Mouse (Mus musculus): ENCODE results near the gene Rnf34. TPM values are rescaled to one million over a fixed set of nuclear protein-coding genes. Genes with fewer than 3 reads are reported as not detected.

The Rnf34 gene
- polyA plus RNA-seq, 1 experiment from 2014 or later = 57.5 TPM

DNA sequence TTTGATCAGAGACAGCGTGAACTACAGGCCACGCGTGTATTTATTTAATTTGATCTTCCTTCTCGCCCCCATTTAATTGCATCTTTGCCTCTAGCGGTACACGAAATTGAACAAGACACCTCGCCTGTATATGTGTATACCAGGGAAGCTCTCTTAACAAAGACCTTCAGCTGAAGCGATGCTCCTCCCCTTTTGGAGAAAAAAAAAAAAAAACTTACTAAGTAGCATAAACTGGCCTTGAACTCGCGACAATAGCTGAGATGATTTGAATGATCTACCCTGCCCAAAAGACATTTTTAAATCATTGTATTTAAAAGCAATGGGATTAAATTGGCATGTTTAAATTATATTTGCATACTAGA is 28.3 kb upstream of the Rnf34 start:
- Histone ChIP-seq H3K27me3 (ENCODE audit: control insufficient read depth, insufficient read depth, low read length) (no peaks in the 10 kb centered on the region), H3K36me3 (ENCODE audit: control insufficient read depth, insufficient read depth, low read length) (peaks cover 17% of the 10 kb centered on the region), H3K4me1 (ENCODE audit: control insufficient read depth, insufficient read depth, low read length) (no peaks in the 10 kb centered on the region; the same call in 1 of the 2 replicates), H3K27ac (replicated peaks; ENCODE audit: low read depth, low read length) (peak overlapping the region; percentile 94; the same call in 1 of the 2 replicates), H3K4me3 (ENCODE audit: low read depth, low read length) (peak overlapping the region; percentile 77), H3K4me2 (ENCODE audit: low read depth, severe bottlenecking) (peak overlapping the region; percentile 56), H3K9ac (ENCODE audit: low read length) (peak overlapping the region; percentile 94), H3K9me3 (ENCODE audit: control insufficient read depth, low read length) (no peaks in the 10 kb centered on the region)
- ATAC-seq (ENCODE audit: insufficient number of reproducible peaks, low FRiP score, low TSS enrichment, low read depth) (peak; percentile 62), DNase-seq (ENCODE audit: low spot score) (no peak)
- WGBS = 0% methylated on average over 10 of the region's 10 CpGs

DNA sequence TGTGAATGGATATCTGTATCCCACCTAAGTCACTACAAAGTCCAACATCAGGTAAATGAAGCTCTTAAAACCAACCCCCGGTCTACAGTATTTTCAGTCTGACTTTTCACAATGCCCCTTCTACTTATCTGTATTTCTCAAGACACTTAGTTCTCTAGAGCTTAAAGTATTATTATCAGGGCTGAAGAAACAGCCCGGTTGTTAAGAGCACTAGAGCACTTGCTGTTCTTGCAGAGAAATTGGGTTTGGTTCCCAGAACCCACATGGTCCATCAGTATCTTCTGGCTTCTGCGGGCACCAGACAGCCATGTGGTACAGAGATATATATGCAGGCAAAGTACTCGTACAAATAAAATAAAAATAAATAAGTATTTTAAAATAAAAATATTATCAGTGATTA is 27.4 kb upstream of the Rnf34 start:
- Histone ChIP-seq H3K9me3 (ENCODE audit: control insufficient read depth, low read length) (no peaks in the 10 kb centered on the region), H3K4me1 (ENCODE audit: control insufficient read depth, insufficient read depth, low read length) (no peaks in the 10 kb centered on the region; the same call in 1 of the 2 replicates), H3K36me3 (ENCODE audit: control insufficient read depth, insufficient read depth, low read length) (peaks cover 12% of the 10 kb centered on the region), H3K27me3 (ENCODE audit: control insufficient read depth, insufficient read depth, low read length) (no peaks in the 10 kb centered on the region), H3K4me3 (ENCODE audit: low read depth, low read length) (no peak overlapping the region), H3K4me2 (ENCODE audit: low read depth, severe bottlenecking) (no peak overlapping the region), H3K27ac (replicated peaks; ENCODE audit: low read depth, low read length) (no peak overlapping the region), H3K9ac (ENCODE audit: low read length) (no peak overlapping the region)
- ATAC-seq (ENCODE audit: insufficient number of reproducible peaks, low FRiP score, low TSS enrichment, low read depth) = no peak
- WGBS = 88% methylated on average over 4 of the region's 4 CpGs
- no peak for DNase-seq (ENCODE audit: low spot score)

DNA sequence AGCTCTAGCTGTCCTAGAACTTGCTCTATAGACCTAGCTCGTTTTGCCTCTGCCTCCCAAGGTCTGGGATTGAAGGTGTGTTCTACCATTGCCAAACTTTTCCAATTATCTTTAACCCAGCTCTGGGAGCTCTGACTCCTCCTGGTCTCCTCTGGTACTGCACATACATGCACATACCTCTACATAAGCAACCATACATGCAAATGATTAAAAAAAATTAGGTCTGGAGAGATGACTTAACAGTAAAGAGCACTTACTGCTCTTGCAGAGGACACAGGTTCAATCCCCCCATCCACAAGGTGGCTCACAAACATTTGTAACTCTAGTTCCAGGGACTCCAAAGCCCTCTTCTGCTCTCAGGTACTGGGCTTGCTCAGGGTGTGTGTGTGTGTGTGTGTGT is 25.9 kb upstream of the Rnf34 start:
- no peaks in the 10 kb centered on the region for H3K9me3 ChIP-seq (ENCODE audit: control insufficient read depth, low read length)
- H3K4me3 ChIP-seq (ENCODE audit: low read depth, low read length) = no peak overlapping the region
- no peaks in the 10 kb centered on the region for H3K27me3 ChIP-seq (ENCODE audit: control insufficient read depth, insufficient read depth, low read length)
- ATAC-seq (ENCODE audit: insufficient number of reproducible peaks, low FRiP score, low TSS enrichment, low read depth) = no peak
- no peaks in the 10 kb centered on the region for H3K36me3 ChIP-seq (ENCODE audit: control insufficient read depth, insufficient read depth, low read length)
- WGBS = 75% methylated on average over 1 of the region's 1 CpGs
- H3K4me1 ChIP-seq (ENCODE audit: control insufficient read depth, insufficient read depth, low read length) = no peaks in the 10 kb centered on the region; the same call in 1 of the 2 replicates
- H3K4me2 ChIP-seq (ENCODE audit: low read depth, severe bottlenecking) = no peak overlapping the region
- no peak for DNase-seq (ENCODE audit: low spot score)
- H3K27ac ChIP-seq (replicated peaks; ENCODE audit: low read depth, low read length) = no peak overlapping the region
- no peak overlapping the region for H3K9ac ChIP-seq (ENCODE audit: low read length)

DNA sequence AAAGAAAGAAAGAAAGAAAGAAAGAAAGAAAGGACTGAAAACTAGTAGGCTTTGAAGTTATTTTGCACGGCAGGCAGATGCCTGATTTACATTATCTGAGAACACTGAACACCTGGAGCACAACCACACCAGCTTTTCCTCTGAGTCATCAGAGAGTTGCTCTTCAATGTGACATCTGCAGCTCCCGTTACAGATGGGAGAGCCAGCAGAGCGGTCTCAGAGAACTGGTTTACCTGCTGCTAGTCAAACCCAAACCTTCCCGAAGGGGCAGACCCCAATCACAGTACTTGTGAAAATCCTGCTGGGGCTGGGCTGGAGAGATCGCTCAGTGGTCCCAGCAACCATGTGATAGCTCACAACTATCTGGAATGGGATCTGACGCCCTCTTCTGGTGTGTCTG is 25.4 kb upstream of the Rnf34 start:
- H3K4me1 ChIP-seq (ENCODE audit: control insufficient read depth, insufficient read depth, low read length) = no peaks in the 10 kb centered on the region; the same call in 1 of the 2 replicates
- no peak overlapping the region for H3K27ac ChIP-seq (replicated peaks; ENCODE audit: low read depth, low read length)
- H3K9ac ChIP-seq (ENCODE audit: low read length) = no peak overlapping the region
- no peak for DNase-seq (ENCODE audit: low spot score)
- H3K9me3 ChIP-seq (ENCODE audit: control insufficient read depth, low read length) = no peaks in the 10 kb centered on the region
- no peak overlapping the region for H3K4me2 ChIP-seq (ENCODE audit: low read depth, severe bottlenecking)
- WGBS = 76% methylated on average over 6 of the region's 6 CpGs
- H3K27me3 ChIP-seq (ENCODE audit: control insufficient read depth, insufficient read depth, low read length) = no peaks in the 10 kb centered on the region
- no peak for ATAC-seq (ENCODE audit: insufficient number of reproducible peaks, low FRiP score, low TSS enrichment, low read depth)
- no peaks in the 10 kb centered on the region for H3K36me3 ChIP-seq (ENCODE audit: control insufficient read depth, insufficient read depth, low read length)
- H3K4me3 ChIP-seq (ENCODE audit: low read depth, low read length) = no peak overlapping the region

DNA sequence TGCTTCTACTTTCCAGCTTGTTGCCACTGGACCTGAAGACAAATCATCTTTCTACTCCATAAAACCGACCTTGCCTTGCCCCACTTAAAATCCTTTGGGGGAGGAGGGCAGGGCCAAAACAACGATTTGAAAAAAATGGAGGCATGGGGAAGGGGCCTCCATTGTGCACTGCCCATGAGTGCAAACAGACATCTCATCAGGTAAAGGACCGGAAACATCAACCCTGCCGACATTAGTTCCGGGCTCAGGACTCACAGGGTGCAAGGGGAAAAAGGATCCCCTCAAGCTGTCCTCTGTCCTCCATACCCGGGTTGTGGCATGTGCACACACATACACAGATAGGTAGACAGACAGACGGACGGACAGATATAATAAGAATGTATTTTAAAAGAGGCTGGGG is 24.7 kb upstream of the Rnf34 start:
- no peak for ATAC-seq (ENCODE audit: insufficient number of reproducible peaks, low FRiP score, low TSS enrichment, low read depth)
- Histone ChIP-seq H3K4me2 (ENCODE audit: low read depth, severe bottlenecking) (no peak overlapping the region), H3K27me3 (ENCODE audit: control insufficient read depth, insufficient read depth, low read length) (no peaks in the 10 kb centered on the region), H3K9ac (ENCODE audit: low read length) (no peak overlapping the region), H3K9me3 (ENCODE audit: control insufficient read depth, low read length) (no peaks in the 10 kb centered on the region), H3K4me3 (ENCODE audit: low read depth, low read length) (no peak overlapping the region), H3K27ac (replicated peaks; ENCODE audit: low read depth, low read length) (no peak overlapping the region), H3K36me3 (ENCODE audit: control insufficient read depth, insufficient read depth, low read length) (no peaks in the 10 kb centered on the region), H3K4me1 (ENCODE audit: control insufficient read depth, insufficient read depth, low read length) (no peaks in the 10 kb centered on the region; the same call in 1 of the 2 replicates)
- DNase-seq (ENCODE audit: low spot score) = no peak
- 89% methylated on average over 8 of the region's 8 CpGs for WGBS

DNA sequence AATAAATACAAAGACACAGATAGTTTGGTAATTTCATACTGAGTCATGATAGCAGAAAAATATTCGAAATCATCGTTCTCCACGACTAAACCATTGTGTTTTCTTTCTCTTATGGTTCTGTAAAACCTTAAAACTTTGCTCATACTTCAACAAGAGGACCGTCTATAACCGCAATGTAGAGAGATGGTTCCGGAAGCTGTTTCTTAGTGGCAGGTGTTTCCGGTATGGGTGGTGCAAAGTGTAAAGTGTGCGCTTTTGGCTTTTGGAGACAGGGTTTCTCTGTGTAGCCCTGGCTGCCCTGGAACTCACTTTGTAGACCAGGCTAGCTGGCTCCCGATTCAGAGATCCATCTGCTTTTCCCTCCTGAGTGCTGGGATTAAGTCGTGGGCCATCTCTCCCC is 17.3 kb upstream of the Rnf34 start:
- Histone ChIP-seq H3K36me3 (ENCODE audit: control insufficient read depth, insufficient read depth, low read length) (no peaks in the 10 kb centered on the region), H3K4me3 (ENCODE audit: low read depth, low read length) (no peak overlapping the region), H3K9me3 (ENCODE audit: control insufficient read depth, low read length) (no peaks in the 10 kb centered on the region), H3K27me3 (ENCODE audit: control insufficient read depth, insufficient read depth, low read length) (no peaks in the 10 kb centered on the region), H3K27ac (replicated peaks; ENCODE audit: low read depth, low read length) (no peak overlapping the region), H3K9ac (ENCODE audit: low read length) (no peak overlapping the region), H3K4me1 (ENCODE audit: control insufficient read depth, insufficient read depth, low read length) (no peaks in the 10 kb centered on the region), H3K4me2 (ENCODE audit: low read depth, severe bottlenecking) (no peak overlapping the region)
- no peak for ATAC-seq (ENCODE audit: insufficient number of reproducible peaks, low FRiP score, low TSS enrichment, low read depth)
- WGBS = 86% methylated on average over 10 of the region's 10 CpGs
- DNase-seq (ENCODE audit: low spot score) = no peak

DNA sequence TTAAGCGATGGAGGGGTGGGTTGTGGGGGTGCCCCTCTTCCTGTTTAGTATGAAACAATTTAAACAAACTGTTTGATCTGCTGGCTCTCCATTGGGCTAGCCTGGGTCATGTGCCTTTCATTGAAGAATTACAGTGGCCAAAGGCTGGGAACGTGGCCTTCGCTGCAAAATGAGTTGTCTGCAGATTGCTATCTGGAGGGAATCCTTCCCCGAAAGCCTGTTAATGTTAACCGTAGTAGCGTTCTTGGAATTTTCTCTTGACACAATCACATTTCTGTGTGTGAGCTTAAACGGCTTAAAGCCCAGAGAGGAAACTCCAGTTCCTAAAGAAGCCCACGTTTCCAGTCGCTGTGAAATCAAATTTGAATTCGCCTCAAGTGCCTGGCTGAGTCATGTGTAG is 16.9 kb upstream of the Rnf34 start:
- WGBS = 82% methylated on average over 10 of the region's 10 CpGs
- DNase-seq (ENCODE audit: low spot score) (no peak), ATAC-seq (ENCODE audit: insufficient number of reproducible peaks, low FRiP score, low TSS enrichment, low read depth) (no peak)

DNA sequence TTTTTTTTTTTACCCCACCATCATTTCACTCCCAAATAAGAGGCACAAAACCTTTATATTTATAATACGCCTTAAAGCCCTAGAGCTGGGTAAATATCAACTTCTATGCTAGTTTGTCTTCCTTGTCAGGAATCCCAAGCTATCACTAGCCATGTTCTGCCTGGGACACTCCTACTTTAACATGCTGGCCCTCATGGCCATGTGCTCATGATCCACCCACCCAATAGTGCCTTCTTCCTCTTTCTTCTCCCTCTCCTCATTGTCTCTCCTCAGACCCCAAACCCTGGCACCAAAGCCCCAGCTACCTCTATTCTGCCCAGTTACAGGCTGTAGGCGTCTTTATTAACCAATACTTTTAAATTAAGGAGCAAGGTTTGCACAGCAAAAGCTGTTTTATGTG is 8.7 kb upstream of the Rnf34 start:
- ATAC-seq (ENCODE audit: insufficient number of reproducible peaks, low FRiP score, low TSS enrichment, low read depth) = no peak
- H3K9me3 ChIP-seq (ENCODE audit: control insufficient read depth, low read length) = no peaks in the 10 kb centered on the region
- H3K4me1 ChIP-seq (ENCODE audit: control insufficient read depth, insufficient read depth, low read length) = no peaks in the 10 kb centered on the region
- H3K4me3 ChIP-seq (ENCODE audit: low read depth, low read length) = no peak overlapping the region
- no peaks in the 10 kb centered on the region for H3K36me3 ChIP-seq (ENCODE audit: control insufficient read depth, insufficient read depth, low read length)
- H3K9ac ChIP-seq (ENCODE audit: low read length) = no peak overlapping the region
- no peaks in the 10 kb centered on the region for H3K27me3 ChIP-seq (ENCODE audit: control insufficient read depth, insufficient read depth, low read length)
- no peak for DNase-seq (ENCODE audit: low spot score)
- 90% methylated on average over 2 of the region's 2 CpGs for WGBS
- no peak overlapping the region for H3K27ac ChIP-seq (replicated peaks; ENCODE audit: low read depth, low read length)
- H3K4me2 ChIP-seq (ENCODE audit: low read depth, severe bottlenecking) = no peak overlapping the region

More for the DNA sequence above, 16.9 kb upstream of the Rnf34 start:
- Histone ChIP-seq H3K4me3 (ENCODE audit: low read depth, low read length) (no peak overlapping the region), H3K4me1 (ENCODE audit: control insufficient read depth, insufficient read depth, low read length) (no peaks in the 10 kb centered on the region), H3K27me3 (ENCODE audit: control insufficient read depth, insufficient read depth, low read length) (no peaks in the 10 kb centered on the region), H3K4me2 (ENCODE audit: low read depth, severe bottlenecking) (no peak overlapping the region), H3K27ac (replicated peaks; ENCODE audit: low read depth, low read length) (no peak overlapping the region), H3K9ac (ENCODE audit: low read length) (no peak overlapping the region), H3K9me3 (ENCODE audit: control insufficient read depth, low read length) (no peaks in the 10 kb centered on the region), H3K36me3 (ENCODE audit: control insufficient read depth, insufficient read depth, low read length) (no peaks in the 10 kb centered on the region)

DNA sequence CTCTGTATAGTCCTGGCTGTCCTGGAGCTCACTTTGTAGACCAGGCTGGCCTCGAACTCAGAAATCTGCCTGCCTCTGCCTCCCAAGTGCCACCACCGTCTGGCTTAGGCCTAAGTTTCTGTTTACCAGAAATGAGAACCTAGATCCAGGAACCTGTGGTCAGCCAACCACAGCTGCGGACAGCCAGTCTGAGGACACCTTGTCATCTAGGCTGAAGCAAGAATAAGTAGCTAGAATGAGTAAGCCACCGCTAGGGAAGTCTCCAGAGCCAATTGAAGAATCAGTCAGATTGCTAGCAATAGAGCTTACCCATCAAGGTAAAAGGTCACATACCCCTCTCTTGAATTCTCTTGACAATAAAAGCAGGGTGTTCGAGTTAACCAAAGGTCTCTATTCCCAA is 6.0 kb upstream of the Rnf34 start:
- H3K4me2 ChIP-seq (ENCODE audit: low read depth, severe bottlenecking) = no peak overlapping the region
- 94% methylated on average over 5 of the region's 5 CpGs for WGBS
- DNase-seq (ENCODE audit: low spot score) = no peak

More for the DNA sequence above, 6.0 kb upstream of the Rnf34 start:
- Histone ChIP-seq H3K4me1 (ENCODE audit: control insufficient read depth, insufficient read depth, low read length) (no peaks in the 10 kb centered on the region), H3K27ac (replicated peaks; ENCODE audit: low read depth, low read length) (no peak overlapping the region), H3K9ac (ENCODE audit: low read length) (no peak overlapping the region), H3K4me3 (ENCODE audit: low read depth, low read length) (no peak overlapping the region), H3K27me3 (ENCODE audit: control insufficient read depth, insufficient read depth, low read length) (no peaks in the 10 kb centered on the region), H3K9me3 (ENCODE audit: control insufficient read depth, low read length) (no peaks in the 10 kb centered on the region), H3K36me3 (ENCODE audit: control insufficient read depth, insufficient read depth, low read length) (no peaks in the 10 kb centered on the region)
- ATAC-seq (ENCODE audit: insufficient number of reproducible peaks, low FRiP score, low TSS enrichment, low read depth) = no peak

Measured in limb, embryonic 11.5 days (tissue).